Mouse (Mus musculus): ENCODE data around the gene Slc22a3.
A peak's percentile ranks its signal among the peaks of the same experiment; 100 is the strongest.

Gene Slc22a3

GRCm38 (mm10) chr17:12507654-12508204 is at the start of gene Slc22a3:
Gene Slc22a3, minus strand, starts transcription at chr17:12507704.
- no peak for DNase-seq (ENCODE audit: low read depth, low spot score)

- peak; percentile 35 for DNase-seq (ENCODE audit: low read depth, low spot score)
Observed at GRCm38 (mm10) chr17:12534353-12535145, 27.0 kb upstream of the Slc22a3 start.

- DNase-seq (ENCODE audit: low read depth, low spot score) = peak; percentile 33
Observed at GRCm38 (mm10) chr17:12532115-12532514, 24.6 kb upstream of the Slc22a3 start.

GRCm38 (mm10) chr17:12530081-12530480 is 22.6 kb upstream of the Slc22a3 start:
- DNase-seq (ENCODE audit: low read depth, low spot score) = no peak

GRCm38 (mm10) chr17:12529384-12529985 is 22.0 kb upstream of the Slc22a3 start:
- DNase-seq (ENCODE audit: low read depth, low spot score) = no peak

- DNase-seq (ENCODE audit: low read depth, low spot score) = no peak
Observed at GRCm38 (mm10) chr17:12519089-12519488, 11.6 kb upstream of the Slc22a3 start.

- DNase-seq (ENCODE audit: low read depth, low spot score) = no peak
Observed at GRCm38 (mm10) chr17:12518194-12518593, 10.7 kb upstream of the Slc22a3 start.

GRCm38 (mm10) chr17:12513997-12514396 is 6.5 kb upstream of the Slc22a3 start:
- no peak for DNase-seq (ENCODE audit: low read depth, low spot score)

GRCm38 (mm10) chr17:12513107-12513923 is 5.8 kb upstream of the Slc22a3 start:
- no peak for DNase-seq (ENCODE audit: low read depth, low spot score)

GRCm38 (mm10) chr17:12511193-12511592 is 3.7 kb upstream of the Slc22a3 start:
- DNase-seq (ENCODE audit: low read depth, low spot score) = no peak

- DNase-seq (ENCODE audit: low read depth, low spot score) = no peak
Observed at GRCm38 (mm10) chr17:12508376-12508775, 872 bp upstream of the Slc22a3 start.

GRCm38 (mm10) chr17:12506903-12507563 is 471 bp downstream of the Slc22a3 start:
- no peak for DNase-seq (ENCODE audit: low read depth, low spot score)

- DNase-seq (ENCODE audit: low read depth, low spot score) = no peak
Observed at GRCm38 (mm10) chr17:12505708-12506107, 1.8 kb downstream of the Slc22a3 start.

- no peak for DNase-seq (ENCODE audit: low read depth, low spot score)
Observed at GRCm38 (mm10) chr17:12499426-12499825, 8.1 kb downstream of the Slc22a3 start.

- no peak for DNase-seq (ENCODE audit: low read depth, low spot score)
Observed at GRCm38 (mm10) chr17:12495558-12495957, 11.9 kb downstream of the Slc22a3 start.

GRCm38 (mm10) chr17:12491591-12491990 is 15.9 kb downstream of the Slc22a3 start:
- no peak for DNase-seq (ENCODE audit: low read depth, low spot score)

GRCm38 (mm10) chr17:12489888-12490287 is 17.6 kb downstream of the Slc22a3 start:
- DNase-seq (ENCODE audit: low read depth, low spot score) = no peak

- no peak for DNase-seq (ENCODE audit: low read depth, low spot score)
Observed at GRCm38 (mm10) chr17:12485657-12486056, 21.8 kb downstream of the Slc22a3 start.

- no peak for DNase-seq (ENCODE audit: low read depth, low spot score)
Observed at GRCm38 (mm10) chr17:12479416-12479815, 28.1 kb downstream of the Slc22a3 start.

- DNase-seq (ENCODE audit: low read depth, low spot score) = no peak
Observed at GRCm38 (mm10) chr17:12474509-12475083, 32.9 kb downstream of the Slc22a3 start.

- DNase-seq (ENCODE audit: low read depth, low spot score) = no peak
Observed at GRCm38 (mm10) chr17:12472547-12472946, 35.0 kb downstream of the Slc22a3 start.

All from c-Kit-negative CD71-positive TER-119-positive erythroid progenitor cells, embryonic 14.5 days (primary cell).